Mouse (Mus musculus): ENCODE measurements at regions not wholly inside any gene's neighbourhood (a gene's known extent, or its start where the extent isn't known, plus 50 kb on each side); places are given as distances from the start of the nearest gene placed in this dataset.
A peak's percentile ranks its signal among the peaks of the same experiment; 100 is the strongest.
"Not testable (repeated sequence)": the region's sequence is repeated elsewhere in the genome, so short reads cannot be mapped to it uniquely, and the experiment has no call there.

GRCm38 (mm10) chrX:77409370-77409769, 101.4 kb upstream of the Tbl1x start:
- Histone ChIP-seq H3K4me3 (replicated peaks) (no peak overlapping the region), H3K9me3 (replicated peaks) (no peaks in the 10 kb centered on the region), H3K27ac (no peak overlapping the region), H3K4me1 (replicated peaks) (no peaks in the 10 kb centered on the region), H3K4me2 (no peak overlapping the region), H3K27me3 (no peaks in the 10 kb centered on the region), H3K9ac (no peak overlapping the region), H3K36me3 (no peaks in the 10 kb centered on the region)
- no peak for DNase-seq
- WGBS (ENCODE audit: insufficient replicate concordance) = 70% methylated on average over 7 of the region's 7 CpGs
- no peak for ATAC-seq (ENCODE audit: low read depth)

GRCm38 (mm10) chrX:77410812-77411211, 100.0 kb upstream of the Tbl1x start:
- Histone ChIP-seq H3K4me2 (no peak overlapping the region), H3K4me1 (replicated peaks) (no peaks in the 10 kb centered on the region), H3K4me3 (replicated peaks) (no peak overlapping the region), H3K27me3 (no peaks in the 10 kb centered on the region), H3K9me3 (replicated peaks) (no peaks in the 10 kb centered on the region), H3K36me3 (no peaks in the 10 kb centered on the region), H3K27ac (no peak overlapping the region), H3K9ac (no peak overlapping the region)
- DNase-seq (no peak), ATAC-seq (ENCODE audit: low read depth) (no peak)

- Histone ChIP-seq H3K9me3 (replicated peaks) (no peaks in the 10 kb centered on the region), H3K27ac (no peak overlapping the region), H3K9ac (no peak overlapping the region), H3K27me3 (no peaks in the 10 kb centered on the region), H3K36me3 (no peaks in the 10 kb centered on the region), H3K4me3 (replicated peaks) (no peak overlapping the region), H3K4me1 (replicated peaks) (no peaks in the 10 kb centered on the region; the same call in 1 of the 2 replicates), H3K4me2 (no peak overlapping the region)
- ATAC-seq (ENCODE audit: low read depth) (no peak), DNase-seq (no peak)
Observed at GRCm38 (mm10) chrX:77414156-77414555, 96.7 kb upstream of the Tbl1x start.

GRCm38 (mm10) chrX:77417766-77418165, 93.0 kb upstream of the Tbl1x start:
- Histone ChIP-seq H3K27me3 (no peaks in the 10 kb centered on the region), H3K27ac (no peak overlapping the region), H3K36me3 (no peaks in the 10 kb centered on the region), H3K4me2 (no peak overlapping the region), H3K9me3 (replicated peaks) (no peaks in the 10 kb centered on the region), H3K9ac (no peak overlapping the region), H3K4me3 (replicated peaks) (no peak overlapping the region), H3K4me1 (replicated peaks) (no peaks in the 10 kb centered on the region; the same call in 1 of the 2 replicates)
- ATAC-seq (ENCODE audit: low read depth) (no peak), DNase-seq (no peak)

GRCm38 (mm10) chrX:77422206-77422605, 88.6 kb upstream of the Tbl1x start:
- Histone ChIP-seq H3K4me1 (replicated peaks) (no peaks in the 10 kb centered on the region; the same call in none of the 2 replicates), H3K4me3 (replicated peaks) (no peak overlapping the region), H3K4me2 (no peak overlapping the region), H3K36me3 (no peaks in the 10 kb centered on the region), H3K9ac (no peak overlapping the region), H3K27me3 (no peaks in the 10 kb centered on the region), H3K27ac (no peak overlapping the region), H3K9me3 (replicated peaks) (no peaks in the 10 kb centered on the region)
- 50% methylated on average over 2 of the region's 2 CpGs for WGBS (ENCODE audit: insufficient replicate concordance)
- DNase-seq (no peak), ATAC-seq (ENCODE audit: low read depth) (no peak)

GRCm38 (mm10) chrX:77424792-77425727, 85.8 kb upstream of the Tbl1x start:
- H3K9ac ChIP-seq = no peak overlapping the region
- no peaks in the 10 kb centered on the region for H3K27me3 ChIP-seq
- ATAC-seq (ENCODE audit: low read depth) = peak; percentile 83
- H3K9me3 ChIP-seq (replicated peaks) = no peaks in the 10 kb centered on the region
- H3K4me2 ChIP-seq = no peak overlapping the region
- no peaks in the 10 kb centered on the region for H3K36me3 ChIP-seq
- peak overlapping the region; percentile 65 for H3K27ac ChIP-seq
- WGBS (ENCODE audit: insufficient replicate concordance) = 38% methylated on average over 3 of the region's 3 CpGs
- no peak for DNase-seq
- H3K4me3 ChIP-seq (replicated peaks) = no peak overlapping the region
- no peaks in the 10 kb centered on the region; the same call in 1 of the 2 replicates for H3K4me1 ChIP-seq (replicated peaks)

- H3K9me3 ChIP-seq (replicated peaks); H3K27me3 ChIP-seq; H3K4me2 ChIP-seq; H3K27ac ChIP-seq; ATAC-seq (ENCODE audit: low read depth); H3K4me1 ChIP-seq (replicated peaks); H3K9ac ChIP-seq; H3K36me3 ChIP-seq; H3K4me3 ChIP-seq (replicated peaks); DNase-seq: not testable (repeated sequence)
- 56% methylated on average over 3 of the region's 3 CpGs for WGBS (ENCODE audit: insufficient replicate concordance)
Observed at GRCm38 (mm10) chrX:77425728-77426102, 85.1 kb upstream of the Tbl1x start.

- 63% methylated on average over 6 of the region's 6 CpGs for WGBS (ENCODE audit: insufficient replicate concordance)
- H3K27ac ChIP-seq; H3K27me3 ChIP-seq; H3K4me1 ChIP-seq (replicated peaks); H3K36me3 ChIP-seq; H3K4me2 ChIP-seq; ATAC-seq (ENCODE audit: low read depth); H3K9me3 ChIP-seq (replicated peaks); H3K4me3 ChIP-seq (replicated peaks); DNase-seq; H3K9ac ChIP-seq: not testable (repeated sequence)
Observed at GRCm38 (mm10) chrX:77426836-77427235, 84.0 kb upstream of the Tbl1x start.

GRCm38 (mm10) chrX:77432001-77432565, 78.7 kb upstream of the Tbl1x start:
- DNase-seq (no peak), ATAC-seq (ENCODE audit: low read depth) (peak; percentile 41; the same call in 1 of the 2 replicates)
- no peak overlapping the region for H3K4me3 ChIP-seq (replicated peaks)
- no peaks in the 10 kb centered on the region for H3K27me3 ChIP-seq
- WGBS (ENCODE audit: insufficient replicate concordance) = 20% methylated on average over 2 of the region's 2 CpGs
- H3K9me3 ChIP-seq (replicated peaks) = no peaks in the 10 kb centered on the region
- H3K9ac ChIP-seq = no peak overlapping the region
- H3K4me1 ChIP-seq (replicated peaks) = peaks cover 6% of the 10 kb centered on the region
- H3K27ac ChIP-seq = no peak overlapping the region; the same call in 1 of the 2 replicates
- H3K4me2 ChIP-seq = no peak overlapping the region
- no peaks in the 10 kb centered on the region for H3K36me3 ChIP-seq

- Histone ChIP-seq H3K9ac (no peak overlapping the region), H3K27ac (no peak overlapping the region), H3K27me3 (no peaks in the 10 kb centered on the region), H3K36me3 (no peaks in the 10 kb centered on the region), H3K4me3 (replicated peaks) (peak overlapping the region; percentile 28), H3K9me3 (replicated peaks) (no peaks in the 10 kb centered on the region), H3K4me2 (peak overlapping the region; percentile 55), H3K4me1 (replicated peaks) (peaks cover 6% of the 10 kb centered on the region)
- DNase-seq = peak; percentile 81
- 17% methylated on average over 28 of the region's 29 CpGs for WGBS (ENCODE audit: insufficient replicate concordance)
- ATAC-seq (ENCODE audit: low read depth) = peak; percentile 88
Observed at GRCm38 (mm10) chrX:77432846-77433810, 77.7 kb upstream of the Tbl1x start.

- peak; percentile 3; the same call in 1 of the 2 replicates for ATAC-seq (ENCODE audit: low read depth)
- WGBS (ENCODE audit: insufficient replicate concordance) = 19% methylated on average over 3 of the region's 3 CpGs
Observed at GRCm38 (mm10) chrX:77433811-77434192, 77.0 kb upstream of the Tbl1x start.

More at GRCm38 (mm10) chrX:77433811-77434192, 77.0 kb upstream of the Tbl1x start:
- Histone ChIP-seq H3K36me3 (no peaks in the 10 kb centered on the region), H3K4me1 (replicated peaks) (peaks cover 6% of the 10 kb centered on the region), H3K27me3 (no peaks in the 10 kb centered on the region), H3K9ac (no peak overlapping the region), H3K27ac (no peak overlapping the region), H3K4me2 (peak overlapping the region; percentile 55), H3K4me3 (replicated peaks) (peak overlapping the region; percentile 28), H3K9me3 (replicated peaks) (no peaks in the 10 kb centered on the region)
- DNase-seq = no peak

Measured in liver, embryonic 13.5 days (tissue).